Mouse (Mus musculus): ENCODE measurements around the gene Gnptab. TPM values are rescaled to one million over a fixed set of nuclear protein-coding genes. Genes with fewer than 3 reads are reported as not detected.

The Gnptab gene
- total and polyA plus RNA-seq, 2 experiments, result 2.7 to 6.8 TPM

GRCm38 (mm10) chr10:88385290-88385689, 6.4 kb downstream of the Gnptab start:
- no peak overlapping the region for H3K4me3 ChIP-seq (ENCODE audit: insufficient read depth, low read depth, low read length)
- DNase-seq (ENCODE audit: extremely low read depth, low read depth, low spot score), result no peak
- no peaks in the 10 kb centered on the region for H3K36me3 ChIP-seq (ENCODE audit: control insufficient read depth, insufficient read depth, low read length)
- H3K9ac ChIP-seq (ENCODE audit: low read depth, low read length), result no peak overlapping the region
- no peak for TF ChIP-seq POLR2A (IDR thresholded peaks at IDR 0.05; ENCODE audit: extremely low read depth, insufficient read depth, low read length)
- no peak for TF ChIP-seq CTCF (IDR thresholded peaks at IDR 0.05; ENCODE audit: low read depth, low read length)
- H3K4me1 ChIP-seq (ENCODE audit: control insufficient read depth, insufficient read depth, low read length), result 0 out of 2 replicates have a peak, but pooled peaks cover 2% of the 10 kb centered on the region
- peaks cover 14% of the 10 kb centered on the region; the same call in 1 of the 2 replicates for H3K79me2 ChIP-seq (ENCODE audit: control insufficient read depth, insufficient read depth, low read length)
- H3K27me3 ChIP-seq (ENCODE audit: control insufficient read depth, insufficient read depth, low read length), result no peaks in the 10 kb centered on the region
- 90% methylated on average over 11 of the region's 11 CpGs for WGBS
- no peak overlapping the region for H3K27ac ChIP-seq (replicated peaks; ENCODE audit: insufficient read depth, low read depth, low read length)

- DNase-seq (ENCODE audit: extremely low read depth, low read depth, low spot score), result peak; percentile 35
- Histone ChIP-seq H3K4me3 (ENCODE audit: insufficient read depth, low read depth, low read length) (no peak overlapping the region), H3K4me1 (ENCODE audit: control insufficient read depth, insufficient read depth, low read length) (0 out of 2 replicates have a peak, but pooled peaks cover 2% of the 10 kb centered on the region), H3K27me3 (ENCODE audit: control insufficient read depth, insufficient read depth, low read length) (no peaks in the 10 kb centered on the region), H3K79me2 (ENCODE audit: control insufficient read depth, insufficient read depth, low read length) (peaks cover 14% of the 10 kb centered on the region; the same call in 1 of the 2 replicates), H3K9ac (ENCODE audit: low read depth, low read length) (no peak overlapping the region), H3K27ac (replicated peaks; ENCODE audit: insufficient read depth, low read depth, low read length) (no peak overlapping the region), H3K36me3 (ENCODE audit: control insufficient read depth, insufficient read depth, low read length) (no peaks in the 10 kb centered on the region)
- 72% methylated on average over 6 of the region's 6 CpGs for WGBS
- TF ChIP-seq POLR2A (IDR thresholded peaks at IDR 0.05; ENCODE audit: extremely low read depth, insufficient read depth, low read length) (no peak), CTCF (IDR thresholded peaks at IDR 0.05; ENCODE audit: low read depth, low read length) (no peak)
These were observed 6.8 kb downstream of the Gnptab start for GRCm38 (mm10) chr10:88385758-88386157.

- Histone ChIP-seq H3K4me3 (ENCODE audit: insufficient read depth, low read depth, low read length) (no peak overlapping the region), H3K4me1 (ENCODE audit: control insufficient read depth, insufficient read depth, low read length) (0 out of 2 replicates have a peak, but pooled peaks cover 2% of the 10 kb centered on the region), H3K79me2 (ENCODE audit: control insufficient read depth, insufficient read depth, low read length) (peaks cover 11% of the 10 kb centered on the region; the same call in 1 of the 2 replicates), H3K27ac (replicated peaks; ENCODE audit: insufficient read depth, low read depth, low read length) (no peak overlapping the region), H3K36me3 (ENCODE audit: control insufficient read depth, insufficient read depth, low read length) (no peaks in the 10 kb centered on the region), H3K27me3 (ENCODE audit: control insufficient read depth, insufficient read depth, low read length) (no peaks in the 10 kb centered on the region), H3K9ac (ENCODE audit: low read depth, low read length) (no peak overlapping the region)
- DNase-seq (ENCODE audit: extremely low read depth, low read depth, low spot score), result no peak
- WGBS, result 94% methylated on average over 6 of the region's 6 CpGs
- TF ChIP-seq CTCF (IDR thresholded peaks at IDR 0.05; ENCODE audit: low read depth, low read length), result no peak
- no peak for TF ChIP-seq POLR2A (IDR thresholded peaks at IDR 0.05; ENCODE audit: extremely low read depth, insufficient read depth, low read length)
These were observed 7.3 kb downstream of the Gnptab start for GRCm38 (mm10) chr10:88386251-88386650.

- Histone ChIP-seq H3K79me2 (ENCODE audit: control insufficient read depth, insufficient read depth, low read length) (peaks cover 10% of the 10 kb centered on the region; the same call in 1 of the 2 replicates), H3K27ac (replicated peaks; ENCODE audit: insufficient read depth, low read depth, low read length) (no peak overlapping the region), H3K4me3 (ENCODE audit: insufficient read depth, low read depth, low read length) (no peak overlapping the region), H3K36me3 (ENCODE audit: control insufficient read depth, insufficient read depth, low read length) (no peaks in the 10 kb centered on the region), H3K4me1 (ENCODE audit: control insufficient read depth, insufficient read depth, low read length) (0 out of 2 replicates have a peak, but pooled peaks cover 2% of the 10 kb centered on the region), H3K9ac (ENCODE audit: low read depth, low read length) (no peak overlapping the region), H3K27me3 (ENCODE audit: control insufficient read depth, insufficient read depth, low read length) (no peaks in the 10 kb centered on the region)
- TF ChIP-seq CTCF (IDR thresholded peaks at IDR 0.05; ENCODE audit: low read depth, low read length) (no peak), POLR2A (IDR thresholded peaks at IDR 0.05; ENCODE audit: extremely low read depth, insufficient read depth, low read length) (no peak)
- DNase-seq (ENCODE audit: extremely low read depth, low read depth, low spot score), result no peak
- WGBS, result 71% methylated on average over 4 of the region's 4 CpGs
These were observed 10.6 kb downstream of the Gnptab start for GRCm38 (mm10) chr10:88389576-88389975.

GRCm38 (mm10) chr10:88390096-88390790, 11.3 kb downstream of the Gnptab start:
- no peak for DNase-seq (ENCODE audit: extremely low read depth, low read depth, low spot score)
- WGBS, result 77% methylated on average over 10 of the region's 10 CpGs
- Histone ChIP-seq H3K79me2 (ENCODE audit: control insufficient read depth, insufficient read depth, low read length) (peaks cover 10% of the 10 kb centered on the region; the same call in 1 of the 2 replicates), H3K27ac (replicated peaks; ENCODE audit: insufficient read depth, low read depth, low read length) (no peak overlapping the region), H3K27me3 (ENCODE audit: control insufficient read depth, insufficient read depth, low read length) (no peaks in the 10 kb centered on the region), H3K4me3 (ENCODE audit: insufficient read depth, low read depth, low read length) (no peak overlapping the region), H3K36me3 (ENCODE audit: control insufficient read depth, insufficient read depth, low read length) (no peaks in the 10 kb centered on the region), H3K4me1 (ENCODE audit: control insufficient read depth, insufficient read depth, low read length) (0 out of 2 replicates have a peak, but pooled peaks cover 2% of the 10 kb centered on the region), H3K9ac (ENCODE audit: low read depth, low read length) (no peak overlapping the region)
- TF ChIP-seq CTCF (IDR thresholded peaks at IDR 0.05; ENCODE audit: low read depth, low read length) (no peak), POLR2A (IDR thresholded peaks at IDR 0.05; ENCODE audit: extremely low read depth, insufficient read depth, low read length) (no peak)

GRCm38 (mm10) chr10:88391495-88391894, 12.6 kb downstream of the Gnptab start:
- 96% methylated on average over 9 of the region's 9 CpGs for WGBS
- no peak for DNase-seq (ENCODE audit: extremely low read depth, low read depth, low spot score)
- no peak overlapping the region for H3K9ac ChIP-seq (ENCODE audit: low read depth, low read length)

More at GRCm38 (mm10) chr10:88391495-88391894, 12.6 kb downstream of the Gnptab start:
- H3K36me3 ChIP-seq (ENCODE audit: control insufficient read depth, insufficient read depth, low read length), result no peaks in the 10 kb centered on the region
- H3K27me3 ChIP-seq (ENCODE audit: control insufficient read depth, insufficient read depth, low read length), result no peaks in the 10 kb centered on the region
- no peak for TF ChIP-seq POLR2A (IDR thresholded peaks at IDR 0.05; ENCODE audit: extremely low read depth, insufficient read depth, low read length)
- no peak for TF ChIP-seq CTCF (IDR thresholded peaks at IDR 0.05; ENCODE audit: low read depth, low read length)
- peaks cover 2% of the 10 kb centered on the region; the same call in 1 of the 2 replicates for H3K4me1 ChIP-seq (ENCODE audit: control insufficient read depth, insufficient read depth, low read length)
- no peak overlapping the region for H3K4me3 ChIP-seq (ENCODE audit: insufficient read depth, low read depth, low read length)
- H3K79me2 ChIP-seq (ENCODE audit: control insufficient read depth, insufficient read depth, low read length), result peaks cover 3% of the 10 kb centered on the region; the same call in 1 of the 2 replicates
- H3K27ac ChIP-seq (replicated peaks; ENCODE audit: insufficient read depth, low read depth, low read length), result no peak overlapping the region
